Mouse (Mus musculus) 3134 (cell line): ENCODE measurements around the gene S100a7a.

Experiments used
- DNase-seq: peaks from one replicate; pipeline ENCODE4 v3.0.0-alpha.2; 2011; ENCODE audit warnings: low spot score; ENCODE audit not compliant: insufficient read length; ENCODE audit errors: extremely low read depth

S100a7a gene

GRCm38 (mm10) chr3:90653717-90654116 lies at the start of gene S100a7a:
TSS of gene S100a7a (plus strand) at chr3:90654017.
- peak; percentile 43 for DNase-seq

GRCm38 (mm10) chr3:90604416-90604815 lies 49.4 kb upstream of the S100a7a start:
- DNase-seq: peak; percentile 96

- no peak for DNase-seq
These were observed 48.8 kb upstream of the S100a7a start for GRCm38 (mm10) chr3:90605049-90605448.

DNA sequence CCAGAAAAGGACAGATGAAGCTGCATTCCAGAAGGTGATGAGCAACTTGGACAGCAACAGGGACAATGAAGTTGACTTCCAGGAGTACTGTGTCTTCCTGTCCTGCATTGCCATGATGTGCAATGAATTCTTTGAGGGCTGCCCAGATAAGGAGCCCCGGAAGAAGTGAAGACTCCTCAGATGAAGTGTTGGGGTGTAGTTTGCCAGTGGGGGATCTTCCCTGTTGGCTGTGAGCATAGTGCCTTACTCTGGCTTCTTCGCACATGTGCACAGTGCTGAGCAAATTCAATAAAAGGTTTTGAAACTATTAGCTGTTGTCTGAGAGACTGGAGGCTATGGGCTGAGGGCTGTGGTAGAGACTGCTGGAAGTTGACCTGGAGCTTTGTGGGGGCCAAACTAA lies 48.1 kb upstream of the S100a7a start:
- no peak for DNase-seq

GRCm38 (mm10) chr3:90606185-90606584 lies 47.6 kb upstream of the S100a7a start:
- DNase-seq: peak; percentile 56

- peak; percentile 41 for DNase-seq
These were observed 46.5 kb upstream of the S100a7a start for GRCm38 (mm10) chr3:90607361-90607760.

- DNase-seq: no peak
These were observed 45.6 kb upstream of the S100a7a start, which contains the start of gene S100a5 for GRCm38 (mm10) chr3:90608223-90608622. TSS of gene S100a5 (plus strand) at chr3:90608523.

DNA sequence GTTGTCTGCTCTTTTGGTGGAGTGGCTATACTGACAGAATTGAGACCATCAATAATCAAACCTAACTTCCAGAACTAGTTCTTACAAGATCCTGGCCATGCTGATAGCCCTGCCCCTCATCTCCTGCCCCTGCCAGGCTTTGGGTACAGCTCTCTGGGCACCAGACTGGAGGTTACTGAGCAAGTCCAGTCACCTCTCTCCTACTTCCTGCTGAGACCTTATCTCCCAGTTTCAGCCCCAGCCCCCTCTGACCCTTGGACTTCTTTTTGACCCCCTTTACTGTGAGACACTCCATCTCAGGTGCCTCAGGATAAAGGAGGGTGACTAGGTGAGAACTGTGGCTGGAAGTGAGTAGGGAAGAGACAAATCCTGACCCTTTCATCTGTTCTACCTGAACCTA lies 44.7 kb upstream of the S100a7a start:
- DNase-seq: no peak

GRCm38 (mm10) chr3:90611494-90611893 lies 42.3 kb upstream of the S100a7a start:
- no peak for DNase-seq

GRCm38 (mm10) chr3:90612061-90612460 lies 41.8 kb upstream of the S100a7a start:
- peak; percentile 71 for DNase-seq

DNA sequence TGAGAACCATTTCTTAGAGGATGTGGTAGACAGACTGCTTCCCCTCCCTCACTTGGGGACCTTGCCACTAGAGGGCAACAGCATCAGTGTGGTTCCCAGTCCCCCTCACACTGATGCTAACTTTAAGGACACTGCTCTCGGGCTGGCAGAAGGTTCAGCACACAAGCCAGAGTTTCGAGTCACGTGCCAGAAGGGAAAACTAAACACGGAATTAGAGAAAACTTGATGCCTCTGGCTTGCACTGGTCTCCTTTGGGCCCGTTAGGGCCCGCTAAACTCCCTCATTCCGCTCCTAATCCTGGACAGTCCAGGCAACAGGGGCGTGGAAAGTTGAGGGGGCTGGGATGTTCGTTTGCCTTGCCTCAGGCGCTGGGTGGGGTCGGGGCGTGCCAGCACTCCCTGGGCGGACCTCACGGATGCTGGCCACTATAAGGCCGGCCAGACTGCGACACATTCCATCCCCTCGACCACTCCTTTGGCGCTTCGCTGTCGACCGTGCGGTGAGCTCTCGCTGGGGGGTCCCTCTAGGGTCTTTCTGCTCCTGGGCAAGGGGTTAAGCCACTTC lies 41.0 kb upstream of the S100a7a start, which contains the start of gene S100a6:
S100a6 (plus strand) TSS at position 155 of the 564 bp plus-strand sequence.
- peak; percentile 94 for DNase-seq

DNA sequence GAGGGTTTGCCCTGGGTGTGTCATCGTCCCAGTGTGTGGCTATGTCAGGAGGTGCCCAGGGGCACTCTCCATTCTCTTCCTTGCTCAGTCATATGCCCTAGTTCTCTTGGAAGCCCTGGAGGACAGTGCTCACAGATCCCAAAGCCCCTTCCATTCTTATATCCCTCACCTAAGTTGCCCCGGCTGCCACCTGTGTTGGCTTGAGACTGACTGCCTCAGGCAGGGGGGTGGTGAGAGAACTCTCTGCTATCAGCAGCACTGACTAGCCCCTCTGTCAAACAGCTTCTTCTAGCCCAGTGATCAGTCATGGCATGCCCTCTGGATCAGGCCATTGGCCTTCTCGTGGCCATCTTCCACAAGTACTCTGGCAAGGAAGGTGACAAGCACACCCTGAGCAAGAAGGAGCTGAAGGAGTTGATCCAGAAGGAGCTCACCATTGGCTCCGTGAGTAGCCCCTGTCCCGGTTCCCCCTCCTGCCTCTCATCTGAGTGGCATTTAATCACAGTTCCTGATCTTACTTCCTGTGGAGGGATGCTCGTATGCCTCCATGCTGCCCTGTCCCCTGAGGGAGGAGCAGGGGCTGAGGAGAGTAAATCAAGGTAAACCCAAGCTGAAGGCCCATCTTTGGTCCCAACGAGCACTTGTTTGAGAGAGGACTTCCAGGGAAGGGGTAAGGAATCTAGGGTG lies 40.2 kb upstream of the S100a7a start:
- no peak for DNase-seq

- DNase-seq: no peak
These were observed 39.7 kb upstream of the S100a7a start for GRCm38 (mm10) chr3:90614148-90614530.

- peak; percentile 64 for DNase-seq
These were observed 39.1 kb upstream of the S100a7a start for GRCm38 (mm10) chr3:90614611-90615251.

DNA sequence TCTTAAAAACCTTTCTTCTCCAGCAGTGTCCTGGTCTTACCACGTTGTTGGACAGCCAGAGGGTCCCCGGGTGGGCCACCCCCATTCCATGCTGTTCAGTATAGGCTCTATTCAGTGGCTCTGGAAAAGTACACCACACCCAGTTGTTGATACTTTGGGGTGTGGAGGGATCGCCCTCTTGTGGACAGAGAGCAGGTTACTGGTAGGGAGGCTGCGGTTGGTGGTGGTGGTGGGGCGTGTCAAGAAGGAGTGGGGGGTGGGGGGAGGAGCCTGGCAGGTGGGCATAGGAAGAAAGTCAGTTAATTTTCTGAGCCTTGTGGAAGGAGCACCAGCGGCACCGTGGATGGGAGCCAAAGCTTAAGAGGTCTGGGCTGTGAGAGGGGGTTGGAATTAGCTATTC lies 38.4 kb upstream of the S100a7a start:
- DNase-seq: peak; percentile 81

- DNase-seq: peak; percentile 28
These were observed 37.9 kb upstream of the S100a7a start for GRCm38 (mm10) chr3:90615911-90616310.

DNA sequence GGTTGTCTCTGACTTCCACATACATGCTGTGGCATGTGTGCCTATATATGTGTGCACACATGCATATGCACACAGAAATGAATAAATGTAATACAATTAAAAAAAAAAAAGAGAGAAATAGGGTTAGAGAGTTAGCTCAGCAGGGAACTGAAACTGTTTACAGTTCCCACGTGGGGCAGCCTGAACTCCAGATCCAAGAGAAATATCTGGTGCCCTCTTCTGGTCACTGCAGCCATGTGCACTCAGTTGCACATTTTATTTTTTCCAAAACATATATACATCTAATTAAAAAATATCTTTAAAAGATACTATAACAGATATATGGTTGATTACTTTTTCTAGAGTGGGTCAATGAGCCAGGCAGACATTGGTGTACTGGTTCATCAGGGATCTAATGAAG lies 36.2 kb upstream of the S100a7a start:
- no peak for DNase-seq

- DNase-seq: no peak
These were observed 32.3 kb upstream of the S100a7a start for GRCm38 (mm10) chr3:90621552-90621951.

DNA sequence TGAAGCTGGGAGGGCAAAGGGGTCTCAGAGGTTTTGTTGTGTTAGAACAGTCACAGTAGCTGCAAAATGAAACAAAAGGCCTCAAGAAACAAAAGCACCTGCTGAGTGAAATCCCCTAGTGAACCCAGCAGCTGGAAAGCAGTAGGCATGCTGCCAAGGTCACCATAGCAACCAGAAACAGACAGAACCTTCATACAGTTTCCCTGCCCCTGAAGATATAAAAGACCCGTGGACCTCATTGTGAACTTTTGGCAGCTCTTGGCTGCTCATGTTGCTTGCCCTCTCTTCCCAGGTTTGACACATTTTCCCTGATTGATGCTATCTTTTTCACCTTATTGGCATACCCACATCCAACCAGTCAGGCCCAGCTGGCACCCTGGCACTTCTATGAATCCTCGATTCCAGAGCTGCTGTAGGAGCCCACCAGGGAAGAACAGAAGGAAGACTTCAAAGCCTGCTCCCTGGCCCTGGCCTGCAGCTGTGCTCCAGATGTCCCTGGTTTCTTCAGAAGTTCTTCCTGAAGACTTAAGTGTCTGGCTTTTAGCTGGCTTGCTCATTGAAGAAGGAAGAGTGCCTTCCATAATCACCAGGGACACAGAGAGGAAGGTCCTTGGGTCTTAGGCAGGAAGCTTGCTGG lies 30.3 kb upstream of the S100a7a start:
- no peak for DNase-seq

DNA sequence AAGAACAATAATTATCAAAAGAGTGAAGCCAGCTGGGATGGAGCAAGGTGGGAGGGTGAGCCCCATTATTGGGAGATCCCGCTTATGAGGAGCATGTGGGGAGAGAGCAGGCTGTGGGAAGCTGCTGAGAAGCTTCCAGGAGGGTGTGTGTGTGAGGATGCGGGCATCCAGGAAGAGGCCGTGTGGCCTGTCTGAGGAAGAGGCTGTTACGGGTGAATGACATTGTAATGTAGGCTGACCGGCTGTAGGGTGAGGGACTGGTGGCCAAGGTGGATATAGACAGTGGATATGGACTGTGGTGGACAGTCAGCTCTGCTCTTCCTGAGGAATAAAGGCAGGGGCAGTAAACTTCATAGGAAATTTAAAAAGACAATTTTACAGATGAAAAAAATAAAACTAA lies 28.3 kb upstream of the S100a7a start:
- DNase-seq: no peak

GRCm38 (mm10) chr3:90626266-90627021 lies 27.4 kb upstream of the S100a7a start:
- no peak for DNase-seq
